Mouse (Mus musculus): ENCODE data around the gene Tpmt. TPM values are rescaled to one million over a fixed set of nuclear protein-coding genes. Genes with fewer than 3 reads are reported as not detected.

Tpmt gene
- total and polyA plus RNA-seq, 3 experiments = 1.6 to 3.6 (median 3.1) TPM

- Histone ChIP-seq H3K27ac (ENCODE audit: insufficient read depth, low read depth) (no peak overlapping the region), H3K27me3 (replicated peaks) (no peaks in the 10 kb centered on the region), H3K4me1 (ENCODE audit: control insufficient read depth in 1 of 2, insufficient read depth in 2 of 2) (peaks cover 2 to 14% of the 10 kb centered on the region in 2 experiments; a peak in 2 of 4 replicates), H3K79me2 (replicated peaks; ENCODE audit: control insufficient read depth, extremely low read depth, insufficient read depth, poor library complexity, severe bottlenecking) (no peaks in the 10 kb centered on the region), H3K36me3 (replicated peaks in 1 of 2; ENCODE audit: control insufficient read depth in 1 of 2, insufficient read depth in 1 of 2, low read length in 1 of 2) (peaks cover 8 to 66% of the 10 kb centered on the region in 2 experiments), H3K4me3 (replicated peaks in 1 of 3; ENCODE audit: low read depth in 2 of 3, low read length in 2 of 3, poor library complexity in 1 of 3) (no peak overlapping the region), H3K4me2 (ENCODE audit: insufficient read depth, low read depth, poor library complexity, severe bottlenecking) (no peak overlapping the region), H3K9me3 (replicated peaks; ENCODE audit: low read length) (no peaks in the 10 kb centered on the region), H3K9ac (ENCODE audit: insufficient read depth, low read depth) (no peak overlapping the region)
- in situ Hi-C loops (cut with MboI; ENCODE audit: low pct_ligation_motif_present, low pct_unique_long_range_greater_than_20kb, low sequenced_read_pairs) (no loop called here), dilution Hi-C loops (cut with MboI; ENCODE audit: extremely low pct_ligation_motif_present, extremely low pct_unique_long_range_greater_than_20kb, low sequenced_read_pairs) (no loop called here)
- TF ChIP-seq CHD1 (IDR thresholded peaks at IDR 0.05; ENCODE audit: low read depth, low read length) (no peak), JUND (conservative IDR thresholded peaks at IDR 0.05; ENCODE audit: low read depth, low read length) (no peak), MAFK (IDR thresholded peaks at IDR 0.05; ENCODE audit: insufficient replicate concordance, low read length) (no peak), KAT2A (IDR thresholded peaks at IDR 0.05; ENCODE audit: insufficient replicate concordance, low read length) (no peak), MAZ (IDR thresholded peaks at IDR 0.05; ENCODE audit: low read depth, low read length) (no peak), TCF12 (IDR thresholded peaks at IDR 0.05; ENCODE audit: low read depth, low read length) (no peak), IRF4 (IDR thresholded peaks at IDR 0.05; ENCODE audit: low read depth, low read length) (no peak), RCOR1 (conservative IDR thresholded peaks at IDR 0.05; ENCODE audit: low read depth, low read length) (no peak)
- DNase-seq (ENCODE audit: extremely low read depth) = no peak
Measured at GRCm38 (mm10) chr13:47053971-47054370, 9.4 kb upstream of the Tpmt start.

DNA sequence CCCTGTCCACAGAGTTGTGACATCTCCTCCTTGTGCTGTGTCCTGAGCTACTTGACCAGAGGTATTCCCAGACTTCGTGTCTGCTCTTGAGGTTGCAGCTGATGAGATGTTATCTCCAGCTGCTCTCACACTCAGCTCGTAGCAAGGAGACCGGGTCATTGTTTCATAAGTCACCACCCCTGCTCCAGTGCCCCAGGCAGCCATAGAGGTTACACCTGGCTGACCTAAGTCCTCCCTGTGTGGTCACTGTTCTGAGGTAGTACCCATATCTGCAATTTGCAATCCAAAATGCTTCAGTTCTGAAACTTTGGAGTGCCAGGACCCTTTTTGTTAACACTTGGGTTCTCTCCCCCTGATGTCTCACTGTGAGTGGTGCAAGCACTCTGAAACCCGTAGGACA lies 5.5 kb upstream of the Tpmt start:
- Histone ChIP-seq H3K9ac (ENCODE audit: insufficient read depth, low read depth) (no peak overlapping the region), H3K9me3 (replicated peaks; ENCODE audit: low read length) (no peaks in the 10 kb centered on the region), H3K4me1 (ENCODE audit: control insufficient read depth in 1 of 2, insufficient read depth in 2 of 2) (peaks cover 0 to 6% of the 10 kb centered on the region in 2 experiments; a peak in 2 of 4 replicates), H3K36me3 (replicated peaks in 1 of 2; ENCODE audit: control insufficient read depth in 1 of 2, insufficient read depth in 1 of 2, low read length in 1 of 2) (peaks cover 5 to 53% of the 10 kb centered on the region in 2 experiments), H3K27ac (ENCODE audit: insufficient read depth, low read depth) (no peak overlapping the region), H3K79me2 (replicated peaks; ENCODE audit: control insufficient read depth, extremely low read depth, insufficient read depth, poor library complexity, severe bottlenecking) (no peaks in the 10 kb centered on the region; the same call in 1 of the 2 replicates), H3K4me2 (ENCODE audit: insufficient read depth, low read depth, poor library complexity, severe bottlenecking) (no peak overlapping the region), H3K4me3 (replicated peaks in 1 of 3; ENCODE audit: low read depth in 2 of 3, low read length in 2 of 3, poor library complexity in 1 of 3) (no peak overlapping the region), H3K27me3 (replicated peaks) (no peaks in the 10 kb centered on the region)
- no peak for DNase-seq (ENCODE audit: extremely low read depth)
- TF ChIP-seq USF2 (conservative IDR thresholded peaks at IDR 0.05; ENCODE audit: low read depth, low read length) = no peak
- no peak for TF ChIP-seq ETS1 (conservative IDR thresholded peaks at IDR 0.05; ENCODE audit: low read depth, low read length)
- TF ChIP-seq RCOR1 (conservative IDR thresholded peaks at IDR 0.05; ENCODE audit: low read depth, low read length) = no peak
- TF ChIP-seq IRF4 (IDR thresholded peaks at IDR 0.05; ENCODE audit: low read depth, low read length) = no peak
- TF ChIP-seq SIN3A (IDR thresholded peaks at IDR 0.05; ENCODE audit: low read length) = no peak
- TF ChIP-seq E2F4 (IDR thresholded peaks at IDR 0.05; ENCODE audit: insufficient replicate concordance, low read depth, low read length) = no peak
- no peak for TF ChIP-seq ELF1 (IDR thresholded peaks at IDR 0.05; ENCODE audit: low read depth, low read length)
- no peak for TF ChIP-seq SMC3 (IDR thresholded peaks at IDR 0.05; ENCODE audit: low read depth, low read length)
- TF ChIP-seq USF1 (IDR thresholded peaks at IDR 0.05; ENCODE audit: low read depth, low read length) = no peak
- TF ChIP-seq BHLHE40 (IDR thresholded peaks at IDR 0.05; ENCODE audit: low read depth, low read length) = no peak
- TF ChIP-seq CHD1 (IDR thresholded peaks at IDR 0.05; ENCODE audit: low read depth, low read length) = no peak
- TF ChIP-seq MYC (IDR thresholded peaks at IDR 0.05; ENCODE audit: low read depth, low read length) = no peak
- no peak for TF ChIP-seq EP300 (IDR thresholded peaks at IDR 0.05; ENCODE audit: low read length)
- in situ Hi-C loops (cut with MboI; ENCODE audit: low pct_ligation_motif_present, low pct_unique_long_range_greater_than_20kb, low sequenced_read_pairs) = no loop called here
- dilution Hi-C loops (cut with MboI; ENCODE audit: extremely low pct_ligation_motif_present, extremely low pct_unique_long_range_greater_than_20kb, low sequenced_read_pairs) = no loop called here

Measured in CH12.LX (cell line).